Mouse (Mus musculus): ENCODE results near the gene Cradd.

The Cradd gene

GRCm38 (mm10) chr10:95304240-95304639 is 19.7 kb downstream of the Cradd start:
- no peak for DNase-seq (ENCODE audit: low spot score)

GRCm38 (mm10) chr10:95302211-95303163 is 21.4 kb downstream of the Cradd start:
- no peak for DNase-seq (ENCODE audit: low spot score)

- DNase-seq (ENCODE audit: low spot score) = no peak
Measured at GRCm38 (mm10) chr10:95300178-95300793, 23.6 kb downstream of the Cradd start.

- DNase-seq (ENCODE audit: low spot score) = no peak
Measured at GRCm38 (mm10) chr10:95299808-95300133, 24.2 kb downstream of the Cradd start.

GRCm38 (mm10) chr10:95299010-95299807 is 24.7 kb downstream of the Cradd start:
- no peak for DNase-seq (ENCODE audit: low spot score)

GRCm38 (mm10) chr10:95298504-95298903 is 25.4 kb downstream of the Cradd start:
- DNase-seq (ENCODE audit: low spot score) = no peak

- DNase-seq (ENCODE audit: low spot score) = no peak
Measured at GRCm38 (mm10) chr10:95297690-95298104, 26.2 kb downstream of the Cradd start.

GRCm38 (mm10) chr10:95297024-95297423 is 26.9 kb downstream of the Cradd start:
- no peak for DNase-seq (ENCODE audit: low spot score)

- no peak for DNase-seq (ENCODE audit: low spot score)
Measured at GRCm38 (mm10) chr10:95293261-95293660, 30.7 kb downstream of the Cradd start.

GRCm38 (mm10) chr10:95292269-95292668 is 31.7 kb downstream of the Cradd start:
- DNase-seq (ENCODE audit: low spot score) = no peak

GRCm38 (mm10) chr10:95291133-95291876 is 32.6 kb downstream of the Cradd start:
- DNase-seq (ENCODE audit: low spot score) = no peak

- no peak for DNase-seq (ENCODE audit: low spot score)
Measured at GRCm38 (mm10) chr10:95289819-95290218, 34.1 kb downstream of the Cradd start.

- DNase-seq (ENCODE audit: low spot score) = no peak
Measured at GRCm38 (mm10) chr10:95288206-95288605, 35.7 kb downstream of the Cradd start.

GRCm38 (mm10) chr10:95287351-95287750 is 36.6 kb downstream of the Cradd start:
- DNase-seq (ENCODE audit: low spot score) = no peak

GRCm38 (mm10) chr10:95283434-95283833 is 40.5 kb downstream of the Cradd start:
- no peak for DNase-seq (ENCODE audit: low spot score)

GRCm38 (mm10) chr10:95281996-95282395 is 41.9 kb downstream of the Cradd start:
- DNase-seq (ENCODE audit: low spot score) = no peak

- no peak for DNase-seq (ENCODE audit: low spot score)
Measured at GRCm38 (mm10) chr10:95281466-95281990, 42.4 kb downstream of the Cradd start.

- DNase-seq (ENCODE audit: low spot score) = no peak
Measured at GRCm38 (mm10) chr10:95280327-95280726, 43.6 kb downstream of the Cradd start.

- no peak for DNase-seq (ENCODE audit: low spot score)
Measured at GRCm38 (mm10) chr10:95279459-95279858, 44.5 kb downstream of the Cradd start.

- DNase-seq (ENCODE audit: low spot score) = no peak
Measured at GRCm38 (mm10) chr10:95278085-95278484, 45.8 kb downstream of the Cradd start.

GRCm38 (mm10) chr10:95275488-95275887 is 48.4 kb downstream of the Cradd start:
- no peak for DNase-seq (ENCODE audit: low spot score)

GRCm38 (mm10) chr10:95273226-95273625 is 50.7 kb downstream of the Cradd start:
- DNase-seq (ENCODE audit: low spot score) = no peak
